Mouse (Mus musculus) hindlimb bud, embryonic 11.5 days (tissue): ENCODE data around the gene Fermt1.

Experiments used
- DNase-seq: peaks from one replicate; pipeline ENCODE4 v3.0.0-alpha.2; 2012; ENCODE audit warnings: low read depth, low spot score; ENCODE audit errors: extremely low spot score

Gene Fermt1

DNA sequence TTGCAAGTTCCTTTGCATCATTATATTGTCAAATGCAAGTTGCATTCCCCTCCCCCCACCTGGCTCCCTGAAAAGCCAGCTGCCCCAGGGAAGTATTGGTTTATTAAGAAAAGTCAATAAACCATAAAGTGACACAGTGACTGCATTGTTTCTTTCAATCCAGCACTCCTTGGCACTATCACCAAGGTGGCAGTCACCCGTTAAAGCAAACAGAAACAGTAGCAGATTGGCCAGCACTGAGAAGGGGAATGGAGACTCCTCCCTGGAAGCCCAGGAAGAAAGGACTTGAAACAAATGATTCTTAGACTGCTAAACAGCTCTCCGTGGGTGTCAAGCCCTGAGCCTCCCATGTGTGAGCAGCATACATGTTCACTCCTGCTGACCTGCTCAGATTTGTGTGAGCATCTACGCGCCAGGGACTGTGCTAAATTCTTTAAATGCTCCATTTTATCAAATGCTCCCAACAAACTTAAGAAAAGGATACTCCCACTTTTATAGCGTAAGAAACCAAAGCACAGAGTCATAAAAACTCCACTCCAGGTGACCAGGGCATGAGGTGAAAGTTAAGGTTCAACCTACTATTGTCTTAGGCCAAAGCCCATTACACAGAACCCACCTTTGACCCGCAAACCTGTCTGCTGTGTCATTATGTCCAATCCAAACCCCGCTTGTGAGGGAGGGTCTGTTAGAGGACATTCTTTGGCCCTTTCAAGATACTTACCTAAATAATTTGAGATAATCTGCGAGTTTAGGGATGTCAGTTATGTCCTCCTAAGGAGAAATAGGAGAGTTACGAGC lies 23.4 kb downstream of the Fermt1 start:
- no peak for DNase-seq

- no peak for DNase-seq
These were observed 30.9 kb downstream of the Fermt1 start for GRCm38 (mm10) chr2:132914785-132915184.

DNA sequence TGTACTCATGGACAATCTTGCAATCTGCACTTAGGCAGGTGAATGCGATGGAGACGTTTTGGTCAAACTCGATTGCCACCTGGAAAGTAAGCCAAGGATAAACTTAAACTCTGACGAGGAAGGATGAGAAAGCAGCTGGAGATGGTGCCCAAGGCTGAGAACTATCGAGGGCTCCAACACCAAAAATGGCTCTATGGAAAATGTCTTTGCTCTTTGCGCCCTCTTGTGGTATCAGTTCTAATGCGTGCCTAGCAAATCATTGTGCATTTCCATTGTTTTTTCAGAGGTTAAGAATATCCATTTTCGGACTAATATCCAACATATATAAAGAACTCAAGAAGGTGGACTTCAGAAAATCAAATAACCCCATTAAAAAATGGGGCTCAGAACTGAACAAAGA lies 38.9 kb downstream of the Fermt1 start:
- peak; percentile 6 for DNase-seq

DNA sequence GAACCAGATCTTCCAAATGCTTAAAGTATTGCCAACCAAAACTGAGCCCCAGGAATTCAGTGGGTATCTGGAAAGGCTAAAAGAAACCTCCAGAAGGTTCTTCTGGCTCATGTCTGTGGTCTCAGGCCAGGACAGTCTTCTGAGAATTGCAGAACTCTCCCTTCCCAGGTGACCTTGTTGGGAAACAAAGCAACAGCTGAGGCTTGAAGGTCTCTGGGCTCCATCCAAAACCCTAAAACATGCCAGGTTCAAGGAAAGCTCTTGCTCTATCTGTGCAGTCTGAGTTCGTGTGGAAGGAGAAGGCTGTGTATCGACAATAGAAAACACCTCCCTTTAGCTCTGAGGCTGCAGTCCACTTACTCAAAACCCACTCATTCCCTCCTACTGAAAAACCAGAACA lies 40.7 kb downstream of the Fermt1 start:
- DNase-seq, result no peak

- peak; percentile 61 for DNase-seq
These were observed 42.2 kb downstream of the Fermt1 start for GRCm38 (mm10) chr2:132903498-132903897.

DNA sequence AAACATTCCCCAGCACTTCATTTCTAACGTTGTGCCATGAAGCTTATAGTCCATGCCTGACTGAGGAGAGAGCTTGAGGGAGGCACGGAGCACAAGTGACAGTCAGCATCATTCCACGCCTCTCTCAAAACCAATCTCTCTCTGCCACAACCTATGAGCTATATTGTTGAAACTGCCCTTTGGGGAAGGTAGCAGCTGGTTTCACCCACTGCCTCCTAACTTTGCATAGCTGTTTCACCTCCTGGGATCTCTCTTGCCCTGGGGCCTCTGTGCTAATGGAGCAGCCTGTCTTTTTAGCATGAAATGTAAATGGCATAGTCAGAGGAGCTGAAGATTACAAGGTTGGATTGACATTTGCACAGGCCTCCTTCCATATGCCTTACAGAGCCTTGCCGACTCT lies 43.6 kb downstream of the Fermt1 start:
- DNase-seq, result no peak

GRCm38 (mm10) chr2:132901636-132902035 lies 44.1 kb downstream of the Fermt1 start:
- no peak for DNase-seq

GRCm38 (mm10) chr2:132900596-132900995 lies 45.1 kb downstream of the Fermt1 start:
- no peak for DNase-seq

- no peak for DNase-seq
These were observed 47.5 kb downstream of the Fermt1 start for GRCm38 (mm10) chr2:132898211-132898610.

GRCm38 (mm10) chr2:132893826-132894225 lies 51.9 kb downstream of the Fermt1 start:
- DNase-seq, result no peak

GRCm38 (mm10) chr2:132885312-132885711 lies 60.4 kb downstream of the Fermt1 start:
- no peak for DNase-seq

GRCm38 (mm10) chr2:132884303-132884967 lies 61.3 kb downstream of the Fermt1 start:
- no peak for DNase-seq

DNA sequence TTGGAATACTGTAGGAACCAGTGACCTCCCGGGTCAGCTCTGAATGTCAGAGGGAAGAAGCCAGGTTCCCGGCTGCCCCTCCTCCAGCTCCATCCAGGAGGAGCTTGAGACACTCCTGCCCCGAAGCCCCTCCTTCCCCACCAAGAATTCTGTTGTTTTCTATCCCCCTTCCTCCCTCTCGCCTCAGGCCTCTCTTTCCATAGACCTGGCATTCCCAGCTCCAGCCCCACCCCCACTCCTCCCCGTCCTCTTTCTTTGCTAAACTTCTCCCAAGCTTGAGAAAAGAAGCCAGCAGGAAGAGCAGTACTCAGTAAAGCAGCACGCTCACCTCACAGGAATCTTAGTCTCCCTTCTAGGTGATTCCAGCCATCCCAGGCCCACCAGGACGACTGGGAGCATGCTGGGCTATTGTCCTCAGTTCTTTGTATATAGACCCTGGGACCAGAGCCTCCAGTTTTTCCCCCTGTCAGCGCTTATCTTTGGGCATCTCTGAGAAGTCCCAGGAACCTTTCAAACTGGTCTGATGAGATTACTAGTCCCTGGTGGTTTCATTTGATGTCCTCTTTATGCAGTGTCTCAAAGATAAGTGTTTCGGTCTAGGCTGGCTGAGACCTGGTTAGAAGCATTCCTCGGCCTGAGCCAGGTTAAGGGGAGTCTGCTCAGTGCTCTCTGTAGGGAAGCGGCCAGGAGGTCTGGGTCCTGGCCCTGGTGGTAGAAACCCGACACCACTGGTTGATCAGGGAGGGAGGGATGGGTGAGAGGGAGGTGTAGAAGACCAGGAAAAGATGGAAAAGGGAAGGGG lies 64.7 kb downstream of the Fermt1 start, which contains the start of gene Lrrn4:
Gene Lrrn4 (minus strand): TSS at position 48 of the 802 bp plus-strand sequence.
- DNase-seq, result no peak

DNA sequence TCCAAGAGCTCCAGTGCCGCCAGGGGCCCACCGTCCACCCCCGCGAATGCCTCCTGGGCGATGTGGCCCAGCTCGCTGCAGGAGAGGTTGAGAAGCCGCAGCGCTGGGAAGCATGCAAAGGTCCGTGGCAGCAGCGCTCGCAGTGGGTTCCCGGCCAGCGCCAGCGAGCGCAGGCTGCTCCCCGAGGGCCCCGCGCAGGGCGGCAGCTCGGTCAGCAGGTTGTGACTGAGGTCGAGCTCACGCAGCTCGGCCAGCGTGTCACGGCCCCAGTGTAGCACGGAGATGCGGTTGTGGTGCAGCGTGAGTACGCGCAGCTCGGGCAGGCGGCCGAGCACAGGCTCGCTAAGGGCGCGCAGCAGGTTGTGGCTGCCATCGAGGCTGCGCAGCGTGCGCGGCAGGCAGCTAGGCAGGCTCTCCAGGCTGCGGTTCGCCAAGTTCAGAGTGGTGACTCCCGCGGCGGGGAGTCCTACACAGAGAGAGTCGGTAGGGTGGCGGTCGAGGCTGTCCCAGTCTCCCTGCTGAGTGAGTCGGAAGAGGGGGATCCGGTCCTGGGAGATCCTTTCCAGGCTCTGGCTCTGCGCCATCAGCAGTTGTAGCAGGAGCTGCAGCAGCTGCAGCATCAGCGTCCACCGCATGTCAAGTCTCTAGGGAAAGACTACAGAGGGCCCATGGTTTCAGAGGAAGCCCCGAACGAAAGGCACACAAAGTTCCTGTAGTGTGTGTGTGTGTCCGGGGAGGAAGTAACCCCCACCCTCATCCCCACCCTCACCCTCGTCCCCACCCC lies 66.3 kb downstream of the Fermt1 start:
- DNase-seq, result no peak

GRCm38 (mm10) chr2:132876991-132877390 lies 68.7 kb downstream of the Fermt1 start:
- no peak for DNase-seq

GRCm38 (mm10) chr2:132873657-132874326 lies 71.9 kb downstream of the Fermt1 start:
- DNase-seq, result no peak

DNA sequence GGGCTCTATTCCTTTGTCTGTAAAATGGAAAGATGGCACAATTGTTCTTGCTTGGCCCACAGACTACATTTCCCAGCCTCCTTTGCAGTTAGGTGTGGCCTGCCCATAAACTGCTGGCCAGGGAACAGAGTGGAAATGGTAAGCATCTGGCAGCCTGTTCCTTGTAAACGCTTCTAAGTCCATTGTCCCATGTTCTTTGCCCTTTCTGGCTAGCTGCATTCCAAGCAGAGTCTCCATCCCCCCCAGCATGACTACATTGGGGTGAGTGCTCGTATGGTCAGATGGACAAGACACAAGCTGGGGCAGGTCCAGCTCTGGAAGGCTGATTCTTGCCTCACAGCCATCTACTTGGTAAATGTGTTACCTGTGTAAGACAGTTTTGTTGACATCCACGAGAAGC lies 74.0 kb downstream of the Fermt1 start:
- no peak for DNase-seq

GRCm38 (mm10) chr2:132870286-132870685 lies 75.4 kb downstream of the Fermt1 start:
- DNase-seq, result no peak

DNA sequence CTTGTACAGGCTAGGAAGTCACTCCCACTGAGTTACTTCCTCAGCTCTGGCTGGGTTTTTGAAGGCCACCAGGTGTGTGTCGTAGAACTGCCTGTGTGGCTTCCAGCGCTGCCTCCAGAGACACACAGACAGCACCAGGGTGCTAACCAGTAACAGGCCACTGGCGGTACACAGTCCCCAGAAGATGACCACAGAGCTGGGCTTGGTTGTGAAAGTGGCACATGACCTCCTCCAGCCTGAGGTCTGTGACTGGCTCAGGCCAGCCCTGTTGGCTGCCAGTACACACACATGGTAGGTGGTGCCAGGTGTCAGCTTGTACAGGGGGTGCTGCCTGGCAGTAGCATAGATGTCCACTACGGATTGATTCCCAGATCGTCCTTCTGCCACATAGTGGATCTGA lies 76.0 kb downstream of the Fermt1 start:
- DNase-seq, result no peak

- no peak for DNase-seq
These were observed 78.2 kb downstream of the Fermt1 start for GRCm38 (mm10) chr2:132867521-132867920.
